ENCODE assay signal across 16 mouse cellular contexts in the genomic region with DNA sequence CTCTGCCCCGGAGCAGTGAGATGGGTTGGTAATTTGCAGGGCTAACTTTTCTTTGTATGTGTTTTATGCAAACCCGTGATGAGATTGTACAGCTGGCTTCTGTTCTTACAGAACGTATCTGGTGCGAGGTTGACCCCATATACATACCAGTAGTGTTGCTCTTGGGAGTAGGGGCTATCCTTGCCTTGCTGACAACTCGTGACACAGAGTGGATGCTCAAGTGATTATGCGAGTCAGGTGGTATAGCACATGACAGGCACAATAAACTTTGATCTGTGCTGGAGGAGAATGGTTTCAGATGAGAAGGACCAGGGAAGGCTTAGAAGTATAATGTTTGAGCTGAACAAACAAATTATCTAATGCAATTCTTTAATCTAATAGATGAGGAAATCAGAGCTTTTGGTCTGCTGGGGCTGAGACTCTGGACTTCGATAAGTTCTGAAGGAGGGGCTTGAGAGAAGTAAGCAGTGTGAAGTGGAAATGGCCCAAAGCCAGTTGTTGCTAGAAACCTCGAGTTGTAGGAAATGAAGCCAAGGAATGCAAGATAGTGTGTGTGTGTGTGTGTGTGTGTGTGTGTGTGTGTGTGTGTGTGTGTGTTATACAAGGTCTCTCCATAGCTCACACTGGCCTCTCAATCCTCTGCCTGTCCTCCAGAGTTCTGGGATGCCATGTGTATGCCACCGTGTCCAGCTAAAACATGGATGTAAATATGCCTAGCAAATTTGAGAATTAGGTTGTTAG.
DNase-seq lines count a peak whose midpoint lies in the region; ATAC-seq lines count a peak whose summit lies in the region.
"Had no signal": no experiment of that assay in that cellular context is flagged by ENCODE, and none has a peak within 500 bp of the region (broad histone marks: within the 10 kb centered on the region; RNA-seq: fewer than 3 reads in every experiment).

No protein-coding gene starts in this region.

- peaks cover 37% of the 10 kb centered on the region for H3K4me1 ChIP-seq in heart, embryonic 12.5 days (replicated peaks)
- peaks cover 24% of the 10 kb centered on the region for H3K4me1 ChIP-seq in lung, embryonic 16.5 days (replicated peaks; ENCODE audit: control insufficient read depth, insufficient read depth, low read length)
- H3K4me1 ChIP-seq: limb, embryonic 13.5 days had no signal

- H3K27ac ChIP-seq in heart, embryonic 12.5 days (ENCODE audit: poor library complexity, severe bottlenecking), result no peak overlapping the region
- H3K27ac ChIP-seq in lung, embryonic 16.5 days (ENCODE audit: low read length), result peak overlapping the region; percentile 56
- H3K27ac ChIP-seq: heart, embryonic 15.5 days; left cerebral cortex, adult 2 months; limb, embryonic 13.5 days; neural tube, embryonic 12.5 days had no signal

- no peaks in the 10 kb centered on the region for H3K27me3 ChIP-seq in heart, embryonic 12.5 days (replicated peaks)
- H3K27me3 ChIP-seq in lung, embryonic 16.5 days (ENCODE audit: control insufficient read depth, insufficient read depth, low read depth, low read length), result peaks cover 3% of the 10 kb centered on the region
- H3K27me3 ChIP-seq: heart, embryonic 15.5 days; limb, embryonic 13.5 days; neural tube, embryonic 12.5 days had no signal

- no peaks in the 10 kb centered on the region for H3K9me3 ChIP-seq in heart, embryonic 12.5 days (replicated peaks)
- H3K9me3 ChIP-seq in lung, embryonic 16.5 days (ENCODE audit: control insufficient read depth, low read length), result no peaks in the 10 kb centered on the region
- H3K9me3 ChIP-seq: heart, embryonic 15.5 days; limb, embryonic 13.5 days; neural tube, embryonic 12.5 days had no signal

- H3K9ac ChIP-seq in heart, embryonic 12.5 days, result no peak overlapping the region
- H3K9ac ChIP-seq in lung, embryonic 16.5 days (ENCODE audit: low read length), result no peak overlapping the region
- H3K9ac ChIP-seq: heart, embryonic 15.5 days; limb, embryonic 13.5 days; neural tube, embryonic 12.5 days had no signal

- 49% methylated on average over 9 of the region's 9 CpGs for WGBS in heart, embryonic 12.5 days
- WGBS in lung, embryonic 16.5 days, result 29% methylated on average over 9 of the region's 9 CpGs

- no peak for DNase-seq in heart, adult 9 months (ENCODE audit: low spot score in 2 of 2)
- DNase-seq in 3T3-L1 (ENCODE audit: low read depth, low spot score) (peak; percentile 48), adipocyte (ENCODE audit: low spot score) (peak; percentile 41)
- no peak for DNase-seq in gastrocnemius, postnatal 25 days
- no peak for DNase-seq in kidney, adult 9 months
- no peak for DNase-seq in thymus, postnatal 14 days
- DNase-seq: thymus, postnatal 36 days had no signal

- peak; percentile 46; the same call in 1 of the 2 replicates for ATAC-seq in heart, embryonic 12.5 days (ENCODE audit: insufficient number of reproducible peaks, low FRiP score)
- ATAC-seq in lung, embryonic 16.5 days (ENCODE audit: low read depth), result peak; percentile 66
- ATAC-seq: activated CD4-positive, CD25-positive, alpha-beta regulatory T cell, adult 4 months; CD4-positive, CD25-positive, alpha-beta regulatory T cell, adult 4 months; midbrain, embryonic 16.5 days had no signal

- H3K36me3 ChIP-seq in heart, embryonic 12.5 days, result peaks cover 3% of the 10 kb centered on the region; the same call in 1 of the 2 replicates
- no peaks in the 10 kb centered on the region for H3K36me3 ChIP-seq in lung, embryonic 16.5 days (ENCODE audit: control insufficient read depth, insufficient read depth, low read length)
- H3K36me3 ChIP-seq: heart, embryonic 15.5 days had no signal

- no peak overlapping the region for H3K4me3 ChIP-seq in heart, embryonic 12.5 days
- H3K4me3 ChIP-seq in lung, embryonic 16.5 days (ENCODE audit: low read length), result no peak overlapping the region
- H3K4me3 ChIP-seq: heart, embryonic 15.5 days; left cerebral cortex, adult 2 months; limb, embryonic 13.5 days; neural tube, embryonic 12.5 days had no signal

- H3K4me2 ChIP-seq in heart, embryonic 12.5 days, result no peak overlapping the region
- no peak overlapping the region for H3K4me2 ChIP-seq in lung, embryonic 16.5 days (ENCODE audit: low read depth, low read length)
- H3K4me2 ChIP-seq: heart, embryonic 15.5 days; limb, embryonic 13.5 days; neural tube, embryonic 12.5 days had no signal

Comparison
In these comparisons a context has a peak if more than half of its experiments do, and no peak if none do; other contexts are left out.
1. DNase-seq: peak in 3T3-L1 (single experiment) and adipocyte (single experiment); none in heart, adult 9 months (0 of 2), gastrocnemius, postnatal 25 days (single experiment), kidney, adult 9 months (single experiment) and thymus, postnatal 14 days (single experiment).